Mouse (Mus musculus) layer of hippocampus, adult 18-20 months (tissue): ENCODE results near the gene Galnt2. TPM values are rescaled to one million over a fixed set of nuclear protein-coding genes. Genes with fewer than 3 reads are reported as not detected.

Experiments
- DNase-seq, 2 experiments: peaks; one replicate each; pipeline ENCODE4 v3.0.0; 2022; ENCODE audit warnings: low spot score in 2 of 2
- total RNA-seq, 2 experiments: library from RNA; stranded (reverse); gene quantifications; 2 replicates each; pipeline ENCODE4 v1.2.3; 2021

The Galnt2 gene
- total RNA-seq, 2 experiments from 2014 or later: 41.5 to 48.8 TPM

- no peak for DNase-seq
Measured at GRCm38 (mm10) chr8:124270904-124271303, 39.7 kb downstream of the Galnt2 start.

- DNase-seq: no peak
Measured at GRCm38 (mm10) chr8:124271518-124271917, 40.3 kb downstream of the Galnt2 start.

DNA sequence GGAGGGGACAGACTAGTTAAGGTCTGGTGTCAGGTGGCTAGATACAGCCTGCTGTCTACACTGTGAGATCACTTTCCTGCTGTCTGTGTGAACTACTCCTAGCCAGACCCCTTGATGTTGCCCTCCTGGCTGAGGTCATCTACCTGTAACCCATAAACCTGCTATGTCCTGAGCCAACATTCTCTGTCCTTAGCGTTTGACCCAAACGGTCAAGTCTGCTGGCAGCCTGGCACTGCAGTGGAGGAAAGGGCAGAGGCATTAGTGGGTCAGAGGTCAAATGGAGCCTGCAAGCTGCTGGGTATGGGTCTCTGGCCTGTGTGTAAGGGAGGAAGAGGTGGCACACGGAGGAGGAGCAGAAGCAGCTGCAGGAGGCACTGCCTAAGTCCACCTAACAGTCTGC, 41.6 kb downstream of the Galnt2 start:
- DNase-seq: no peak

GRCm38 (mm10) chr8:124273606-124274218, 42.5 kb downstream of the Galnt2 start:
- DNase-seq: no peak

DNA sequence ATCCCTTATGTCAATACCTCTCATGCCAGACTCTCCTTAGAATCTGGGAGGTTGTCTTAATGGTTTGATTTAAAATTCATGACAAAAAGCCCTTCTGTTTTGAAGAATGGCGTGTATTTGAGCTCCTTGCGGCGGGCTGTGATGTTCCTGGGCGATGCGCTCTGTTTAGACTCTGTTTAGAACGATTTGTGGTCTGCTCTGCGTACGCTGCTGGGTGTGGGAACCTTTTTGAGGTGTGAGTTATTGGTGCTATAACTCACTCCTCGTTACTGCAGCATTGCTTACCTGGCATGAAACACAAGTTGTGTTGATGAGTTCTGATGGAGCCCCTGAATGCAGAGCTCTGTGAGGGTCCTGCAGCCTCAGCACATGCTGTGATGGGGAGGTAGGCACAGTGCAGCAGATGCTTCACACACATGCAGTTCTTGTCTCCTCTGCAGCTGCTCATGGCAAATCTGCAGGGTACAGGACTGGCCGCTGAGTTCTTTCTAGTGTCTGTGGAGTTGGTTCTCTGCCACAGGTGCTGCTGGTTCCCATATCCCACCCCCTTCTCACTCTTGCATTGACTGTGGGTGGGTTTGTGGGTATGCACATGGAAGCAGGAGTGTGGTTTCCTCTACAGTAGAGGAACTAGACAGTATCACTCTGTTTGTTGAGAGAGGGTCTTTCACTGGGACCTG, 43.4 kb downstream of the Galnt2 start:
- no peak for DNase-seq

GRCm38 (mm10) chr8:124275377-124276071, 44.3 kb downstream of the Galnt2 start:
- peak in 1 of 2 experiments; percentile 73 for DNase-seq

- DNase-seq: no peak
Measured at GRCm38 (mm10) chr8:124277951-124278910, 47.0 kb downstream of the Galnt2 start.

GRCm38 (mm10) chr8:124278956-124279689, 47.9 kb downstream of the Galnt2 start:
- no peak for DNase-seq

DNA sequence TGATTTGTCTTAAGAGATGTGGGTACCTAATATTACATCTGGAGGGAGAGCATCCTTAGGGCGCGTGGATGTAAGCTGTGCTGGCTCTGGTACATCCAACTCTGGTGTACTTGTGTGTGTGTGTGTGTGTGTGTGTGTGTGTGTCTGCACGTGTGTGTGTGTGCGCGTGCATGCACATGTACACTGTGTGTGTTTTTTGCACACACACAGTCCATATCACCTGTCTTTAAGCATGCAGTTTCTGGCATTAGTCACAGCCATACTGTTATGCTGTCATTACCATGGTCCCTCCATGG, 48.4 kb downstream of the Galnt2 start:
- DNase-seq: no peak

DNA sequence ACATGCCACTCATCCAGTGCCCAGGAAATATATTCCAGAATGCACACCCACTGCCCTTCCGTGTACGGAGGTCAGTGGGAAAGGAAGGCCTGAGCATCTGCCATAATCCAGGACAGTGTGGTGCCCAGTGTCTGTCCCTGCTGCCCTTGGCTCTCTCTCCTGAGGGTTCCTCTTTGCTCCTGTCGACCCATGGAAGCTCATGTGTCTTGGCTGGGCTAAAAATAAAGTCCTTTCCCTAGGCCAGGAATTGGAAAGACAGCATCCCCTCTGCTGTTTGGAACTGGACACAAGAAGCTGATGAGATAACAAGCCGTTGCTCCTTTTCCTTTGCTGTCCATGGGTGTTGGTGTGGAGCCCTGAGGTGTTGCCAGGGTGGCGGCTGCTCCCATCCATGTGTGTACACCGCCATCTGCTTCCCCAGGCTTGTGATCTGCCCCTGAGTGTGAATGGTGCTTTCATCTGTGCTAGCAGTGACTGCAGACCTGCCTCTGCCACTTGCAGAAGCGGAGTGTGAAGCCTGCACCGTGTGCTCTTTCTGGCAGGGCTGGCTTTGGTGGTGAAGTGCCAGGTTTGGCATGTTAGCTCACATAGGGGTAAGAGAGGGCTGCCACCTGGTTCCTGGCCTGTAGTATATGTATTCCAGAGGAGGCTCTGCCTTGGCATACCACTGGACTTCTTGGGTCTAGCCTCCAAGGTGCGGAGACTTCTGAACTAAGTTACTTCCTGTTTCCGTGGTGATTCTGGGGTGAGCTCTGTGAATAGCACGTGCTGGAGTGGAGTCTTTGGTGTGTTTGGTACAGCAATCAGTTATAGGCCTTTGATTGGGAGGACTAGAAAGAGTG, 50.7 kb downstream of the Galnt2 start:
- peak in 1 of 2 experiments; percentile 38 for DNase-seq

DNA sequence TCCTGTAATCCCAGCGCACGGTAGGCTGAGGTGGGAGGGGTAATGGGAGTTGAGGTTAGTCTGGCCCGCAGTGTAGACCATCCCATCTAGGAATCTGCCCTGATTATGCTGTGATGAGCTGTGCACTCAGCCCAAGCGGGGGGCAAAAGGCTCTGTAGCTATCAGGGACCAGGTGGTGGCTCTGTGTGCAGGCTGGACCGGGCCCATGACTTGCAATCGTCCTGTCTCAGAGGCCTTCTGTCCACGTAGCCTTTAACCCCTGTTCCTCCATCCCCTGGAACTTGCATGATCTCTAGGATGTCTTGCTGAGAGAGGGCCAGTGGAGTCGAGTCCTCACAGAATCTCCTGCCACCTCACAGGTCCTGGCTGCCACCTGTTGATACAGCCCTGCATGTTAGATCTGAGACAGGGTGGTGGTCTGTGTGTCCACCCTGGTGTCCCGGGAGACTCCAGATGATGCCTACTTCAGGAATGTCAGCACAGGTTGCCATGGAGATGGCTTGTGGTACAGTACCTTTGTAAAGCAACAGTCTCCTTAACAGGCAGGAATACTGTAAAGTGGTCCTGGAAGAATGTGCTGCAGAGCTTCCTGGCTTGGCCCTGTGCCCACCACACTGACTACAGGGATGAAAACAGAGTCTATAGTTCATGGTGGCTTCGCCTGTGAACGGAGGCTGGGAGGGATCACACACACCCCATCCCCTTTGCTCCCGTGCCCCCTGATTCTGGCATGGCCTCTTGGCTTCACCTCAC, 51.9 kb downstream of the Galnt2 start:
- no peak for DNase-seq

- no peak for DNase-seq
Measured at GRCm38 (mm10) chr8:124283644-124284332, 52.6 kb downstream of the Galnt2 start.

- DNase-seq: no peak
Measured at GRCm38 (mm10) chr8:124284333-124284711, 53.1 kb downstream of the Galnt2 start.

- DNase-seq: no peak
Measured at GRCm38 (mm10) chr8:124284984-124285576, 53.9 kb downstream of the Galnt2 start.

- no peak for DNase-seq
Measured at GRCm38 (mm10) chr8:124286461-124287124, 55.4 kb downstream of the Galnt2 start.

GRCm38 (mm10) chr8:124288215-124288864, 57.1 kb downstream of the Galnt2 start:
- no peak for DNase-seq

DNA sequence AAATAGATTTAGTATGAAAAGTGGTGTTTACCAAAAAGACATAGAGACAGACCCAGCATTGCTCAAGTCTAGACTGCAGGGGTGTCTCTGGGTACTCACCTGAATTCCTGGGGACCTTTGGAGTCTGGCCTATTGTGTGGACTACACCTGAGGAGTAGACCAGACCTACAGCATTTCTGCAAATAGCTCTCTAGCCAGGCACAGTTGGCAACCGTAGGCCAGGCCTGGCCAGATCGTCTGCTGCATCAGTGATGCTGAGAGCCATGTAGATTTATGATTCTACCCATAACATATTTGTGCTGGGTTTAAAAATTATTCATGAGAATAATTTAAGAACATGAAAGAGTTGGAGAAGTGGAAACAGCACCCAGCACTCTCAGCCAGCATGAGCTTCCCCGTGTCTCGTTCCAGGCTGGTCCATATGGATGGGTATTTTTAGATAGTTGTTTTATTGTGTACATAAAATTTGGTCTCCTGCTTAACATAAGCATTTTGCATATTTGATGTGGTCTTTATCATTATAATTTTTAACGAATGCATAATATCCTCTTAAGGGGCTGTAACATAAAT, 58.4 kb downstream of the Galnt2 start:
- DNase-seq: no peak
